Mouse (Mus musculus) ES-Bruce4 (cell line): ENCODE results near the gene Patl2.

ENCODE experiments used
- CTCF ChIP-seq: IDR thresholded peaks from one replicate; pipeline ENCODE4 v1.8.1; 2011; ENCODE audit warnings: low read depth, low read length
- EP300 ChIP-seq: IDR thresholded peaks from 2 replicates; pipeline ENCODE4 v1.6.1; 2011; ENCODE audit warnings: low read depth, low read length; ENCODE audit not compliant: insufficient read depth
- POLR2A ChIP-seq: IDR thresholded peaks from one replicate; pipeline ENCODE4 v1.8.1; 2011; ENCODE audit warnings: low read length; ENCODE audit not compliant: insufficient read depth

DNA sequence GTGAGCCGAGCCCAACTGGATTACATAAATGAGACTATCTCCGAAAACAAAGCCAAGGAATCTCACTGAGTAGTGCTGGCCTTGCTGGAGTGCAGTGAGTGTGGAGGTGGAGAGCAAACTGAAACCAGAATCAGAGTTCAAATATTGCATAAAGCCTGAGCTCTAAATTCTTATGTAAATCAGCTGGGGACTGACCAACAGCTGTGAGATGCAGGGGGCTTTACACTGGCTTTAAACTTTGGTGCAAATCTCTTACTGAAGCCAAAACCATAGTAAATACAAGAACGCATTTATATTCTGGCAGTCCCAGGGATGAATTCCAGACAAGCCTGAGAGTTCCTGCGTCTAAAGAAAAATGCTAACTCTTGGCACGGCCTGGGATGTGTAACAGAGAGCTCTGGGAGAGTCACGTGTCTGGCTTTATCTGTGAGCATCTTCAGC is 27.6 kb downstream of the Patl2 start:
- TF ChIP-seq CTCF (no peak), EP300 (no peak), POLR2A (no peak)
